Mouse (Mus musculus): ENCODE results near the gene Scaper. TPM values are rescaled to one million over a fixed set of nuclear protein-coding genes. Genes with fewer than 3 reads are reported as not detected.
A peak's percentile ranks its signal among the peaks of the same experiment; 100 is the strongest.

Gene Scaper
- polyA plus RNA-seq, 1 experiment from 2014 or later, result 24.5 TPM

DNA sequence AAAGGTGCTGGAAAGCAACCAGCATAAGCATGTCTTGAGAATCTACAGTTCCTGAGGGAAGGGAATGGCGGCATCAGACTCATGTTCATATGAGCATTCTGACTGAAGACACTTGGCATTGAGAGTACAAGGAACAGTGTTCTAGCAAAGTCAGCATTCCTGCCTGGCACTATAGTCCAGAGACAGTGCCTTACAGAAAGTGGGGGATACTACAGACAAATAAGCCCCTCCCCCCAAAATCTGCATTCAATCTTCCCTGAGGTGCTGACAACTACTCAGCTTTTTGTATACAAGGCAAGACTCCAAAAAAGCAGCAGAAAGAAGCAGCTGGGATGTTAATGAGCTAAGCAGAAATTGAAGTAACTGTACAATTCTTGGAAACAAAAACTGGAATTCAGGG lies 59.9 kb downstream of the Scaper start:
- no peaks in the 10 kb centered on the region for H3K36me3 ChIP-seq (ENCODE audit: poor library complexity, severe bottlenecking)
- peak; percentile 41; the same call in 1 of the 2 replicates for ATAC-seq
- no peak overlapping the region for H3K4me2 ChIP-seq
- H3K4me3 ChIP-seq, result no peak overlapping the region
- H3K9ac ChIP-seq, result no peak overlapping the region
- no peak overlapping the region for H3K27ac ChIP-seq
- H3K9me3 ChIP-seq (replicated peaks), result no peaks in the 10 kb centered on the region
- H3K4me1 ChIP-seq, result no peaks in the 10 kb centered on the region
- H3K27me3 ChIP-seq, result no peaks in the 10 kb centered on the region
- WGBS, result 93% methylated on average over 1 of the region's 1 CpGs

DNA sequence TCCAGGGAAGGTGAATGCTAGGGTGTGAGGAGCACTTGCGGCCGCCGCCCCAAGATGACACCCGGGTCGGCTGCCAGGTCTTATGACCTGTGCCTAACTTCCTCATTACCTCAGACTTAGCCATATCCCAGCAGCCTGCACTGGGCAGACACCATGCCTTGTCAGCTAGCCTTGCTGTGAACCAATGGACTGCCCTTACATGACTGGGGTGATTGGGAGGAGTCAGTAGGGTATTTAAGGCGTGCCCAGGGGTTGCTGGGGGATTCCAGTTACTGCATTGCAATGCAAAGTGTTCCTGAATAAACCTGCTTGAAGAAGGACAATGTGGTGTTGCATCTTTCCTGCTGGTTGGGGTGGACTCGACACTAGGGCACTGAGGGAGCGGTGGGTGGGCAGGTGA lies 148.5 kb downstream of the Scaper start:
- WGBS, result 89% methylated on average over 8 of the region's 8 CpGs
- no peak overlapping the region for H3K4me3 ChIP-seq
- ATAC-seq, result no peak

DNA sequence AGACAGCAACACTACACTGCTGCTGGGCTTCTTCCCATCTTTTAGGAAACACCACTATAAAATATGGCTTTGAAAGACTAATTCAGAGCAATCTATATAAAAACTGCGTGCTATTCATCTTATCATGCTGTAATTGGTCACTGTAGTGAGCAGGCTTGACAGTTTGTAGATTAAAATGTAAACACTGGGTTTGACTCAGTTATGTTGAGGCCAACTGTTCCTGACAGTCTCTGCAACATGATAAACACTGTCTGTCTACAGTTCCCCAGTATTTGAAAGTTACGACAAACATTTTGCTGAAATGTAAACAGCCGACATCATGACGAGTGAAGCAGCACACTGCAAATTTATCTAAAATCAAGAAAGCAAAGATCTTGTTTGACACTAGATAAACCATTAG lies 225.9 kb downstream of the Scaper start:
- no peak overlapping the region for H3K27ac ChIP-seq
- no peaks in the 10 kb centered on the region for H3K9me3 ChIP-seq (replicated peaks)
- H3K27me3 ChIP-seq, result no peaks in the 10 kb centered on the region
- no peaks in the 10 kb centered on the region for H3K36me3 ChIP-seq (ENCODE audit: poor library complexity, severe bottlenecking)
- H3K4me3 ChIP-seq, result no peak overlapping the region
- H3K9ac ChIP-seq, result no peak overlapping the region
- 86% methylated on average over 4 of the region's 4 CpGs for WGBS
- no peak overlapping the region for H3K4me2 ChIP-seq
- no peak for ATAC-seq
- H3K4me1 ChIP-seq, result no peaks in the 10 kb centered on the region

More for the DNA sequence above, 148.5 kb downstream of the Scaper start:
- H3K27me3 ChIP-seq, result no peaks in the 10 kb centered on the region
- H3K9me3 ChIP-seq (replicated peaks), result no peaks in the 10 kb centered on the region
- H3K27ac ChIP-seq, result no peak overlapping the region
- no peak overlapping the region for H3K4me2 ChIP-seq
- no peak overlapping the region for H3K9ac ChIP-seq
- no peaks in the 10 kb centered on the region for H3K36me3 ChIP-seq (ENCODE audit: poor library complexity, severe bottlenecking)
- no peaks in the 10 kb centered on the region for H3K4me1 ChIP-seq

DNA sequence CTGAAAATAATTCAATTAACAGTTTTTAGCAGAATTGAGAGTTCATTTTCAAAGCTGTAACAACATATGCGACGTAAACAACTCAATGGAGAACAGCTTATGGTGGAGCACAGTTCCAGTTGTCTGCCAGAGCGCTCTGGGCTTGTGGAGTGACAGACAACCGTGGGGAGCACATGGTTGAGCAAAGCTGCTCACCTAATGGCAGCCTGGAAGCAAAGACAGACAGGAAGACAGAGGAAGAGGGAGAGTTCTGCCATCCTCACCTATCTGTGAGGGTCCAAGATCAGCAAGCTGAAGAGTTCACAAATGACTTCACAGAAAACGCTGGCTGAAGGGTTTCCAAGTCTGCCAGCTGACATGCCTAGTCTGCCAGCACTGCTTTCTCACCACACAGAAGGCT lies 227.4 kb downstream of the Scaper start:
- no peaks in the 10 kb centered on the region for H3K9me3 ChIP-seq (replicated peaks)
- H3K9ac ChIP-seq, result no peak overlapping the region
- 77% methylated on average over 5 of the region's 5 CpGs for WGBS
- H3K27ac ChIP-seq, result no peak overlapping the region
- no peaks in the 10 kb centered on the region for H3K36me3 ChIP-seq (ENCODE audit: poor library complexity, severe bottlenecking)
- no peaks in the 10 kb centered on the region for H3K4me1 ChIP-seq
- H3K4me3 ChIP-seq, result no peak overlapping the region
- no peak overlapping the region for H3K4me2 ChIP-seq
- H3K27me3 ChIP-seq, result no peaks in the 10 kb centered on the region
- ATAC-seq, result peak; percentile 73; the same call in 1 of the 2 replicates

DNA sequence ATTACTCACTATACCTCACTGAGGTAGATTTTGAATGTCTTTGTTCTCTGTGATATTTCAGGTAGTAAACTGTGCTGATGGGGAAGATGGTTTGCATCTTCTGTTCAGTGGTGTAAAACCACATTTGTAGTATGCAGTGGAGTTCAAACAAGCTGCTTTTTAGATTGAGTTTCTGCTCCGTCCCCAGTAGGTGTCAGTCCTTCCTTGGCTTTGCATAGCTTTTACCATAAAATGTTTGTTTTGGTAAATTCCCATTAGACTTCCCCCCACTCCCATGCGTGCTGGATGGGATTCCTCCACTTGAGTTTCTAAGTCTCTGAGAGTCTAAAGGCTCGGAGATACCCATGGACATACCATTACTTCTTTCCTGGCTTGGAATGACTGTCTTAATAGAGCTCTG lies 231.3 kb downstream of the Scaper start:
- ATAC-seq, result no peak
- 69% methylated on average over 3 of the region's 3 CpGs for WGBS
- Histone ChIP-seq H3K36me3 (ENCODE audit: poor library complexity, severe bottlenecking) (no peaks in the 10 kb centered on the region), H3K4me2 (no peak overlapping the region), H3K27ac (no peak overlapping the region), H3K4me1 (no peaks in the 10 kb centered on the region), H3K27me3 (no peaks in the 10 kb centered on the region), H3K9ac (no peak overlapping the region), H3K4me3 (no peak overlapping the region), H3K9me3 (replicated peaks) (no peaks in the 10 kb centered on the region)

DNA sequence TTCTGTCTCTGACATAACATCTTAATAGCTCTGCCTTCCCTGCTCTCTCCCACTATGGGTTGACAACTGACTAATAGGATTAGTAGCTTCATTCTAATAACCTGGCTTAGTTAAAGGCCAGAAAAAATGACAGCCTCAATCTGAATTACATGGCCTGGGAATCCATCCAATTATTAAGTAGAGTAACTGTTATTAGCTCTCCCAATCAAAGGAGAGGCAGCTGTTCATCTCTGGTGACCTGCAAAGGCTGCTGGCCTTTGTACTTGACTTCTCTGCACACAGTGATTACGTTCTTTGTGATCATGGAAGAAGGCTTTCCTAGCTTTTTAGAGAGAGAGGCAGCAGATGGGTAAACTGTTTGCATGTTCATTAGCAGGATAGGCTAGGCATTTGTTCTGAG lies 242.6 kb downstream of the Scaper start:
- no peak overlapping the region for H3K27ac ChIP-seq
- no peak overlapping the region for H3K9ac ChIP-seq
- H3K4me1 ChIP-seq, result peaks cover 10% of the 10 kb centered on the region
- no peaks in the 10 kb centered on the region for H3K36me3 ChIP-seq (ENCODE audit: poor library complexity, severe bottlenecking)
- H3K27me3 ChIP-seq, result no peaks in the 10 kb centered on the region
- no peak overlapping the region for H3K4me2 ChIP-seq
- WGBS, result 10% methylated on average over 1 of the region's 1 CpGs
- H3K4me3 ChIP-seq, result no peak overlapping the region
- peak; percentile 43; the same call in 1 of the 2 replicates for ATAC-seq
- H3K9me3 ChIP-seq (replicated peaks), result no peaks in the 10 kb centered on the region

DNA sequence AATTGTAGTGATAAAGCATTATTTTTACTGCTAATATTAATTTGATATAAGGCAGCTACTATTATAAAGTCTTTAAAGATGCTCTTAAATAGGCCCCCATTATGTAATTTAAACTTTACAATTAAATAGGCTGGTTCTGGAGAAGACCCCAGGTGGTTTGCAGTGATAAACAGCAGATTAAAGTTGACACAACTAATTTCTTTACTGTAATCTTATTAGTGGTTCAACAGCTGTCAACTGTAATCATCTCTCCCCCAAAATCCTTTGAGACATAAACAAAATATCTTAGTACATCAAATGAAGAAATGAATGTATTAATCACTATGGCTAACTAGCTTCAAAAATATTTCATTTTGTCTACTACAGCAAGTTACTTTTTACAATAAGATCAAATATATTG lies 260.8 kb downstream of the Scaper start:
- Histone ChIP-seq H3K4me2 (no peak overlapping the region), H3K27ac (no peak overlapping the region), H3K4me1 (no peaks in the 10 kb centered on the region), H3K27me3 (no peaks in the 10 kb centered on the region), H3K36me3 (ENCODE audit: poor library complexity, severe bottlenecking) (no peaks in the 10 kb centered on the region), H3K9ac (no peak overlapping the region), H3K9me3 (replicated peaks) (no peaks in the 10 kb centered on the region), H3K4me3 (no peak overlapping the region)
- ATAC-seq, result no peak

DNA sequence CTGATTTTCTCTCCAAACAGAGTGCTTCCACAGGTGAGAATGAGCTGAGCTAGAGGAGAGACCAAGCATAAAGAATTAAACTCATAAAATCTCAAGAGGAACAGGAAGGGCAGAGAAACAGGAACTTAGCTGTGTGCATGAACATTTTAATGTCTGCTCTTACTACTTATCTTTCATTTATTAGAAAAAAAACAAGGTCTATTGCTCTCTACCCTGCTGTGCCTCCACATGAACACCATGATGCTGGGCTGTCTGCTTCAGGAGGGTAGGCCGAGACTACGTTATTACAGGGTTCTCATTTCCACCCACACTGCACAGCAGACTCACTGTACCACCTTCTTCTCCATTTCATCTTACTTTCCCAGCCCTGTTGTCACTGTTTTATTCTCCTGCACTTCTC lies 291.5 kb downstream of the Scaper start:
- no peaks in the 10 kb centered on the region for H3K27me3 ChIP-seq
- H3K36me3 ChIP-seq (ENCODE audit: poor library complexity, severe bottlenecking), result no peaks in the 10 kb centered on the region
- WGBS, result 90% methylated on average over 2 of the region's 2 CpGs
- no peak overlapping the region for H3K9ac ChIP-seq
- no peak overlapping the region for H3K27ac ChIP-seq
- no peak overlapping the region for H3K4me2 ChIP-seq
- H3K9me3 ChIP-seq (replicated peaks), result no peaks in the 10 kb centered on the region
- ATAC-seq, result no peak
- H3K4me3 ChIP-seq, result no peak overlapping the region
- no peaks in the 10 kb centered on the region for H3K4me1 ChIP-seq

DNA sequence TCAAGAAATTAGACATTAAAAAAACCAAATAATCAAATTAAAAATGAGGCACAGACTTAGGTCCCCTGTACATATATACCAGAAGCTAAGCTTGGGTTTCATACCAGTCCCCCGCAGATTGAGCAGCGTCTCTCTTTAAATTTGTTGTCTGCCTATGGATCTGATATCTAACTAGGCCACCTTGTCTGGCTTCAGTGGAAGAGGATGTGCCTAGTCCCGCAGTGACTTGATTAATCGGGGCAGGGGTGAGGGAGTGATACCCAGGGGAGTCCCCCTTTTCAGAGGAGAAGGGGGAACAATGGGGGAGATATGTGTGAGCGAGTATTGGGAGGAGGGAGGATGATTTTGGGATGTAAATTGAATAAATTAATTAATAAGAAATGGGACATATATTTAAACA lies 310.9 kb downstream of the Scaper start:
- WGBS, result 90% methylated on average over 5 of the region's 5 CpGs
- Histone ChIP-seq H3K9me3 (replicated peaks) (peaks cover 6% of the 10 kb centered on the region), H3K27me3 (no peaks in the 10 kb centered on the region), H3K9ac (no peak overlapping the region), H3K4me2 (no peak overlapping the region), H3K27ac (no peak overlapping the region), H3K4me3 (no peak overlapping the region), H3K4me1 (no peaks in the 10 kb centered on the region), H3K36me3 (ENCODE audit: poor library complexity, severe bottlenecking) (no peaks in the 10 kb centered on the region)
- ATAC-seq, result no peak

DNA sequence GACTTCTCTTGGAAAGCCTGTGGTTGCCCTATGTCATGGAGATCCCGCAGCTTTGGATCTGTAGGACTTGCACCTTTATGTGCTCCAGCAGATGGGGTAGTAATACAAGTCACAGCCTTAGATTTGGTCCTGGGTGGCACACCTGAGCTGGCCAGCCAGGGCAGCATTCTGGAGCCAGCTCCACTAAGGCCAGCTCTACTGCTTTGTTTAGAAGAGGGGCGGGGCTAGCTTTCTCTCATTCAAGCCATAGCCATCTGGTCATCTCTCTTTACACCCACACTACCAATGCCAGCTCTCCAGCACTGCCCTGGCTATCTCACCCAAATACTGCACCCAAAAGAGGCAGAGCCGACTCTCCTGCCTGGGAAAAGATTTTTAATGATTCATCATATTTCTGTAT lies 323.2 kb downstream of the Scaper start:
- H3K36me3 ChIP-seq (ENCODE audit: poor library complexity, severe bottlenecking), result no peaks in the 10 kb centered on the region
- no peak for ATAC-seq
- H3K4me2 ChIP-seq, result no peak overlapping the region
- no peak overlapping the region for H3K9ac ChIP-seq
- H3K27ac ChIP-seq, result no peak overlapping the region
- H3K9me3 ChIP-seq (replicated peaks), result no peaks in the 10 kb centered on the region
- no peaks in the 10 kb centered on the region for H3K4me1 ChIP-seq
- 88% methylated on average over 3 of the region's 3 CpGs for WGBS
- no peaks in the 10 kb centered on the region for H3K27me3 ChIP-seq
- H3K4me3 ChIP-seq, result no peak overlapping the region

DNA sequence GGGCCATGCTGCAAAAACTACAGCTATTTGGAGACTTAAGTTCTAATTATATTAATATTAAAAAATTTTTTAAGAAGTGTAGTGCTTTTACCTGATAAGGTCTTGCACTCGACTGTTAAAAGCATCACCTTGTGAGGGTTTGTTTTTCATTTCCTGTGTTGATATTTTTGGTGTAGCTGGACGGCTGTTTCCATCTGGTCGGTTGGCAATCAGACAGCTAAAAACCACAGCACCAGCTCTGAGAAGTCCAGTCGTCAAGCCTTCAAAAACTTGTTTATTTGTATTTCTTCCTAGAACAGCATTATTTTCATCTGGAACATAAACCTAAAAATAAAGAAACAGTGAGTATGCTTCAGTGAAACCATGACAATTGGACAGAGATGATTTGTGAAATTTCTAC lies 328.2 kb downstream of the Scaper start:
- Histone ChIP-seq H3K4me3 (no peak overlapping the region), H3K4me1 (no peaks in the 10 kb centered on the region), H3K4me2 (no peak overlapping the region), H3K36me3 (ENCODE audit: poor library complexity, severe bottlenecking) (no peaks in the 10 kb centered on the region), H3K27ac (no peak overlapping the region), H3K9ac (no peak overlapping the region), H3K27me3 (no peaks in the 10 kb centered on the region), H3K9me3 (replicated peaks) (no peaks in the 10 kb centered on the region)
- no peak for ATAC-seq
- WGBS, result 91% methylated on average over 4 of the region's 4 CpGs

DNA sequence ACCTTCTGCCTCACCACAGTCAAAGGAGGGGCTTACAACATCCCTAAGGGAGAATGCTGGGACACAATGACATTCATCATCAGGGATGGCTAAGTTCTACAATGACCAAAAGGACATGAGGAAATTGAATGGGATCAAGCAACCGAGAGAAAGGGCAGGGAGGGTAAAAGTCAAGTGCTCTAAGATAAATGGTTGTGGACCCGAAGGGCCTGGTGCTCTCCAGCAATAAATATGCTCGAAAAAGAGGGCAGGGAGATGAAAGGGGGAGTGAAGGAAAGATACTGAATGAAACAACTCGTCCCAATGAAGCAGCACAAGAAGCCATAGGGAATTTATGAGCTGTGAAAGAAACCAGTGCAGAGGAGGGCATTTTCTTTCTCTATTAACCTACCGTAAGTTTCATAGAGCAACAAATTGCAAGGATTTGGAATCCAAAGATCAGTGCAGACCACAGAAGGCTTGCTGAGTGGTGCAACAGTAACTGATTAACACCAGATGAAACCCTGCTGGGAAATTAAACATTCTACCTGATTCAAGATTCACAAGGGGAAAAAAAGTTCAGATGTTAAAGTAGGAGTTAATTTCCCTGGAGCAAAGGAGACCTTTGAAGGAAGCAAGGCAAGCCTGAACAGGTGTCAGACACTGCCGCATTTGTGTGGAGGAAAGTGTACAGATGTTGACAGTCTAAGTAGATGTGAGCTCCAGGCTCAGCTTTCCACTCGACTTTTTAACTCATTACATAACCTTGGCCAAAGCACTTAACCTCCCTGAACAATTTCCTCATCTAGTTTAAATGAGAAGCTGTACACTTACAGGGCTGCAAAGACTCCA lies 329.0 kb downstream of the Scaper start:
- no peak overlapping the region for H3K4me3 ChIP-seq
- no peak overlapping the region for H3K9ac ChIP-seq
- no peaks in the 10 kb centered on the region for H3K36me3 ChIP-seq (ENCODE audit: poor library complexity, severe bottlenecking)
- ATAC-seq, result no peak
- WGBS, result 62% methylated on average over 7 of the region's 7 CpGs
- no peaks in the 10 kb centered on the region for H3K27me3 ChIP-seq
- H3K9me3 ChIP-seq (replicated peaks), result no peaks in the 10 kb centered on the region
- no peaks in the 10 kb centered on the region for H3K4me1 ChIP-seq
- H3K4me2 ChIP-seq, result no peak overlapping the region
- no peak overlapping the region for H3K27ac ChIP-seq

DNA sequence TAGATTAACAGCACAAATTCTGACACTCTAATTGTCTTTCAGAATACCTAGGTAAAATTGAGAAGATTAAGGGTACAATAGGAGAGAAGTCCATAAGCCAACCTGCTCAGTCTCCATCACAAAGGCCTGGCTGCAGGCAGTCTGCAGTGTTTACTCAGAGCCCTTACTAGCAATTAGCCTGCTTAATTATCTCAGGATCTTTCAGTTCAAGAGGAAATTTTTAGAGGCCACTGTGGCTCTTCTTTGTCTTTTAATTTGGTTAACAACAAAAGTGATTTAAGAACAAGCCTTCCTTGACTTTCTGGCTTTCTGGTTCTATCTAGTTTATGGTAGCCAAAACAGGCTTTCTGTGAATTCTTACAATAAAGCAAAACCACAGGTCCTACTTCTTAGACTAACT lies 339.3 kb downstream of the Scaper start:
- Histone ChIP-seq H3K9ac (no peak overlapping the region), H3K27me3 (no peaks in the 10 kb centered on the region), H3K4me1 (no peaks in the 10 kb centered on the region), H3K4me3 (no peak overlapping the region), H3K36me3 (ENCODE audit: poor library complexity, severe bottlenecking) (no peaks in the 10 kb centered on the region), H3K4me2 (no peak overlapping the region), H3K9me3 (replicated peaks) (no peaks in the 10 kb centered on the region), H3K27ac (no peak overlapping the region)
- ATAC-seq, result no peak
